ENCODE assay signal across 21 mouse cellular contexts in the genomic region with DNA sequence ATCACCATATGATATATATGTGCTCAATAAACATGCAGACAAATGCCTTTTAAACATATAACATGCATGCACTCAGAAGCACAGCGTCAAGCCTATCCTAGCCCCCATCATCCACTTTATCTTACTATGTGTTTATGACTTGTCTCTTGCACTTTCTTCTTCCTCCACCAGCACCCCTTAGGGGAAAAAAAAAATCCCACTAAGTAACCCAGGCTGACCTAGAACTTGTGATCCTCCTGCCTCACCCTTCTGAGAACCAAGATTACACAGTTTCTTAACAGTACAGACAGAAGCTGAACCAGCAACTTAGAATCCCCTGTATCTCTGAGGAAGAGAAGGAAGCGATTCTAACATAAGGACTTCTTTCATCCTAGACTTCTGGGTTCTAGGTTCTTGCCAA. TPM values are rescaled to one million over a fixed set of nuclear protein-coding genes. Genes with fewer than 3 reads are reported as not detected.
DNase-seq lines count a peak whose midpoint lies in the region; ATAC-seq and TF ChIP-seq lines count a peak whose summit lies in the region.
"Had no signal": no experiment of that assay in that cellular context is flagged by ENCODE, and none has a peak within 500 bp of the region (broad histone marks: within the 10 kb centered on the region; RNA-seq: fewer than 3 reads in every experiment).

No protein-coding gene starts in this region.

- H3K4me1 ChIP-seq in intestine, postnatal 0 days (replicated peaks; ENCODE audit: control insufficient read depth, insufficient read depth, low read length) = peaks cover 15% of the 10 kb centered on the region
- H3K4me1 ChIP-seq in intestine, embryonic 16.5 days (ENCODE audit: control insufficient read depth, insufficient read depth, low read length) = peaks cover 20% of the 10 kb centered on the region
- peaks cover 71 to 76% of the 10 kb centered on the region in 2 experiments for H3K4me1 ChIP-seq in liver, embryonic 14.5 days (replicated peaks; ENCODE audit: control insufficient read depth in 2 of 2, insufficient read depth in 2 of 2, low read length in 1 of 2)

- no peak for ATAC-seq in intestine, postnatal 0 days
- no peak for ATAC-seq in intestine, embryonic 16.5 days
- ATAC-seq in liver, embryonic 14.5 days (ENCODE audit: insufficient read depth) = no peak

- H3K9ac ChIP-seq in intestine, postnatal 0 days (ENCODE audit: low read depth, low read length) = no peak overlapping the region
- no peak overlapping the region for H3K9ac ChIP-seq in intestine, embryonic 16.5 days (ENCODE audit: low read depth, low read length)
- H3K9ac ChIP-seq in liver, embryonic 14.5 days (replicated peaks) = peak overlapping the region; percentile 98
- H3K9ac ChIP-seq: embryonic facial prominence, embryonic 15.5 days; heart, embryonic 12.5 days; neural tube, embryonic 13.5 days; stomach, embryonic 15.5 days had no signal

- TF ChIP-seq CTCF in intestine, postnatal 0 days (IDR thresholded peaks at IDR 0.05; ENCODE audit: low read depth) = no peak
- no peak for TF ChIP-seq CTCF in liver, embryonic 14.5 days (IDR thresholded peaks at IDR 0.05; ENCODE audit: low read depth)

- H3K4me3 ChIP-seq in intestine, postnatal 0 days (ENCODE audit: low read depth, low read length) = no peak overlapping the region
- H3K4me3 ChIP-seq in intestine, embryonic 16.5 days (ENCODE audit: low read length) = no peak overlapping the region
- H3K4me3 ChIP-seq in liver, embryonic 14.5 days (ENCODE audit: insufficient read depth in 1 of 2, low read depth in 2 of 2, low read length in 2 of 2) = peak overlapping the region; percentile 19 to 88
- H3K4me3 ChIP-seq: heart, embryonic 12.5 days; neural tube, embryonic 13.5 days had no signal

- no peak overlapping the region for H3K27ac ChIP-seq in intestine, postnatal 0 days (ENCODE audit: low read depth, low read length)
- H3K27ac ChIP-seq in intestine, embryonic 16.5 days (ENCODE audit: low read length) = no peak overlapping the region
- H3K27ac ChIP-seq in liver, embryonic 14.5 days = peak overlapping the region; percentile 94
- H3K27ac ChIP-seq: neural tube, embryonic 13.5 days had no signal

- no peaks in the 10 kb centered on the region for H3K9me3 ChIP-seq in intestine, postnatal 0 days (ENCODE audit: control insufficient read depth)
- no peaks in the 10 kb centered on the region for H3K9me3 ChIP-seq in intestine, embryonic 16.5 days (ENCODE audit: control insufficient read depth, low read length)
- H3K9me3 ChIP-seq in liver, embryonic 14.5 days (ENCODE audit: control insufficient read depth, low read length) = no peaks in the 10 kb centered on the region
- H3K9me3 ChIP-seq: embryonic facial prominence, embryonic 15.5 days; heart, embryonic 12.5 days; neural tube, embryonic 13.5 days; stomach, embryonic 15.5 days had no signal

- TF ChIP-seq EP300 in liver, embryonic 14.5 days (IDR thresholded peaks at IDR 0.05; ENCODE audit: low read depth) = no peak

- no peaks in the 10 kb centered on the region for H3K27me3 ChIP-seq in intestine, postnatal 0 days (replicated peaks; ENCODE audit: control insufficient read depth, insufficient read depth, low read length)
- H3K27me3 ChIP-seq in intestine, embryonic 16.5 days (replicated peaks; ENCODE audit: control insufficient read depth, insufficient read depth, low read length) = no peaks in the 10 kb centered on the region
- H3K27me3 ChIP-seq in liver, embryonic 14.5 days (ENCODE audit: control insufficient read depth, insufficient read depth, low read length) = no peaks in the 10 kb centered on the region
- H3K27me3 ChIP-seq: embryonic facial prominence, embryonic 15.5 days; heart, embryonic 12.5 days; neural tube, embryonic 13.5 days; stomach, embryonic 15.5 days had no signal

- WGBS in intestine, postnatal 0 days = 60% methylated on average over 2 of the region's 2 CpGs
- WGBS in intestine, embryonic 16.5 days = 87% methylated on average over 2 of the region's 2 CpGs
- WGBS in liver, embryonic 14.5 days (ENCODE audit: insufficient replicate concordance) = 42% methylated on average over 2 of the region's 2 CpGs

- H3K36me3 ChIP-seq in intestine, postnatal 0 days (ENCODE audit: control insufficient read depth, insufficient read depth) = peaks cover 12% of the 10 kb centered on the region; the same call in 1 of the 2 replicates
- 0 out of 2 replicates have a peak, but pooled peaks cover 2% of the 10 kb centered on the region for H3K36me3 ChIP-seq in intestine, embryonic 16.5 days (ENCODE audit: control insufficient read depth, insufficient read depth, low read length)
- H3K36me3 ChIP-seq in liver, embryonic 14.5 days (replicated peaks; ENCODE audit: control insufficient read depth, insufficient read depth, low read depth) = peaks cover 15% of the 10 kb centered on the region
- H3K36me3 ChIP-seq: stomach, embryonic 15.5 days had no signal

- peak; percentile 33 for DNase-seq in 416B (ENCODE audit: low read depth)
- peak; percentile 64 for DNase-seq in c-Kit-positive CD71-positive TER-119-positive erythroid progenitor cells, embryonic 14.5 days (ENCODE audit: low spot score)
- DNase-seq in liver, embryonic 14.5 days (ENCODE audit: low read depth in 3 of 3, low spot score in 3 of 3) = no peak
- no peak for DNase-seq in lung, postnatal 4 days
- DNase-seq in adrenal gland, postnatal 36 days = no peak
- DNase-seq in urinary bladder, postnatal 14 days (ENCODE audit: low spot score) = no peak
- DNase-seq: adrenal gland, postnatal 10 days; heart, postnatal 14 days; kidney, adult 9 months; kidney, postnatal 14 days; lung, adult 2 months; lung, postnatal 14 days; midbrain, embryonic 14.5 days; right cerebral cortex, postnatal 4 days; thymus, adult 2 months had no signal

- H3K4me2 ChIP-seq in intestine, postnatal 0 days (replicated peaks; ENCODE audit: low read depth) = peak overlapping the region; percentile 94; the same call in 1 of the 2 replicates
- no peak overlapping the region for H3K4me2 ChIP-seq in intestine, embryonic 16.5 days (ENCODE audit: low read depth, low read length)
- peak overlapping the region; percentile 100 for H3K4me2 ChIP-seq in liver, embryonic 14.5 days (ENCODE audit: low read depth)

RNA-seq across cellular contexts. Expression of a gene that starts 0.5 kb away (rescaled TPM):
- polyA plus RNA-seq in intestine, postnatal 0 days (2015; fragmentation: Nextera tagmentation; extraction: Ambion mirVana) = 242 and 257 TPM in 2 replicates
- polyA plus RNA-seq in intestine, embryonic 16.5 days (2015; fragmentation: Nextera tagmentation; extraction: Ambion mirVana) = 250 and 291 TPM in 2 replicates
- polyA plus RNA-seq in liver, embryonic 14.5 days (2012; rRNA removed) = 4.6 and 6.0 TPM in 2 replicates
- polyA plus RNA-seq in liver, embryonic 14.5 days (2014; fragmentation: Nextera tagmentation; extraction: Ambion mirVana) = 17.8 and 19.2 TPM in 2 replicates
- total RNA-seq in adrenal gland, postnatal 36 days (2021) = 10 to 100 TPM; 28.6 to 48.4 TPM

RNA-seq across cellular contexts. Expression of a gene that starts 57.3 kb away (rescaled TPM):
- polyA plus RNA-seq in intestine, postnatal 0 days (2015; fragmentation: Nextera tagmentation; extraction: Ambion mirVana) = 25.7 and 26.1 TPM in 2 replicates
- polyA plus RNA-seq in intestine, embryonic 16.5 days (2015; fragmentation: Nextera tagmentation; extraction: Ambion mirVana) = 73.5 and 88.2 TPM in 2 replicates
- polyA plus RNA-seq in liver, embryonic 14.5 days (2012; rRNA removed) = 36.5 and 38.6 TPM in 2 replicates
- 48.0 and 50.4 TPM in 2 replicates for polyA plus RNA-seq in liver, embryonic 14.5 days (2014; fragmentation: Nextera tagmentation; extraction: Ambion mirVana)
- total RNA-seq in adrenal gland, postnatal 36 days (2021) = 10 to 100 TPM; 20.0 to 29.3 TPM

Comparison
In these comparisons a context has a peak if more than half of its experiments do, and no peak if none do; other contexts are left out.
1. H3K4me3 ChIP-seq: peak in liver, embryonic 14.5 days (2 of 2); none in intestine, postnatal 0 days (single experiment) and intestine, embryonic 16.5 days (single experiment).
2. DNase-seq: peak in 416B (single experiment) and c-Kit-positive CD71-positive TER-119-positive erythroid progenitor cells, embryonic 14.5 days (single experiment); none in liver, embryonic 14.5 days (0 of 3), lung, postnatal 4 days (0 of 2), adrenal gland, postnatal 36 days (0 of 2) and urinary bladder, postnatal 14 days (single experiment).
3. RNA of a gene that starts 0.5 kb away (polyA plus RNA-seq): 250 to 291 TPM in intestine, embryonic 16.5 days and 242 to 257 TPM in intestine, postnatal 0 days; 4.6 to 19.2 TPM in liver, embryonic 14.5 days; every median in the first group is over 10 times any median in the second.